Mouse (Mus musculus): ENCODE data around the gene Sh3tc1. TPM values are rescaled to one million over a fixed set of nuclear protein-coding genes. Genes with fewer than 3 reads are reported as not detected.

Sh3tc1 gene
- polyA plus RNA-seq, 1 experiment from 2014 or later, result 2.9 TPM

- Histone ChIP-seq H3K4me2 (replicated peaks; ENCODE audit: low read depth, low read length) (no peak overlapping the region), H3K27me3 (ENCODE audit: control insufficient read depth, insufficient read depth, low read length) (no peaks in the 10 kb centered on the region), H3K4me1 (ENCODE audit: control insufficient read depth, insufficient read depth, low read length) (peaks cover 3% of the 10 kb centered on the region; the same call in 1 of the 2 replicates), H3K27ac (ENCODE audit: low read length) (no peak overlapping the region), H3K36me3 (ENCODE audit: control insufficient read depth, insufficient read depth, low read length) (no peaks in the 10 kb centered on the region), H3K9me3 (ENCODE audit: control insufficient read depth, low read depth, low read length) (no peaks in the 10 kb centered on the region), H3K4me3 (ENCODE audit: low read depth, low read length) (no peak overlapping the region), H3K9ac (replicated peaks; ENCODE audit: low read depth, low read length) (no peak overlapping the region)
- WGBS, result 71% methylated on average over 5 of the region's 5 CpGs
- no peak for ATAC-seq (ENCODE audit: insufficient number of reproducible peaks, insufficient read depth, low FRiP score, low read depth)
These were observed 15.9 kb downstream of the Sh3tc1 start for GRCm38 (mm10) chr5:35723900-35724299.

GRCm38 (mm10) chr5:35722654-35723053, 17.1 kb downstream of the Sh3tc1 start:
- Histone ChIP-seq H3K27me3 (ENCODE audit: control insufficient read depth, insufficient read depth, low read length) (no peaks in the 10 kb centered on the region), H3K4me2 (replicated peaks; ENCODE audit: low read depth, low read length) (no peak overlapping the region), H3K9ac (replicated peaks; ENCODE audit: low read depth, low read length) (no peak overlapping the region), H3K27ac (ENCODE audit: low read length) (no peak overlapping the region), H3K4me3 (ENCODE audit: low read depth, low read length) (no peak overlapping the region), H3K4me1 (ENCODE audit: control insufficient read depth, insufficient read depth, low read length) (0 out of 2 replicates have a peak, but pooled peaks cover 3% of the 10 kb centered on the region), H3K9me3 (ENCODE audit: control insufficient read depth, low read depth, low read length) (no peaks in the 10 kb centered on the region), H3K36me3 (ENCODE audit: control insufficient read depth, insufficient read depth, low read length) (no peaks in the 10 kb centered on the region)
- ATAC-seq (ENCODE audit: insufficient number of reproducible peaks, insufficient read depth, low FRiP score, low read depth), result no peak
- WGBS, result 46% methylated on average over 2 of the region's 2 CpGs

- H3K4me2 ChIP-seq (replicated peaks; ENCODE audit: low read depth, low read length), result no peak overlapping the region
- no peak for ATAC-seq (ENCODE audit: insufficient number of reproducible peaks, insufficient read depth, low FRiP score, low read depth)
- H3K27ac ChIP-seq (ENCODE audit: low read length), result no peak overlapping the region
- 0 out of 2 replicates have a peak, but pooled peaks cover 3% of the 10 kb centered on the region for H3K4me1 ChIP-seq (ENCODE audit: control insufficient read depth, insufficient read depth, low read length)
- H3K9me3 ChIP-seq (ENCODE audit: control insufficient read depth, low read depth, low read length), result no peaks in the 10 kb centered on the region
- no peaks in the 10 kb centered on the region for H3K36me3 ChIP-seq (ENCODE audit: control insufficient read depth, insufficient read depth, low read length)
- no peak overlapping the region for H3K9ac ChIP-seq (replicated peaks; ENCODE audit: low read depth, low read length)
- H3K27me3 ChIP-seq (ENCODE audit: control insufficient read depth, insufficient read depth, low read length), result no peaks in the 10 kb centered on the region
- H3K4me3 ChIP-seq (ENCODE audit: low read depth, low read length), result no peak overlapping the region
- 86% methylated on average over 2 of the region's 2 CpGs for WGBS
These were observed 17.9 kb downstream of the Sh3tc1 start for GRCm38 (mm10) chr5:35721933-35722332.

- no peak overlapping the region for H3K4me2 ChIP-seq (replicated peaks; ENCODE audit: low read depth, low read length)
- WGBS, result 84% methylated on average over 1 of the region's 1 CpGs
- H3K4me1 ChIP-seq (ENCODE audit: control insufficient read depth, insufficient read depth, low read length), result 0 out of 2 replicates have a peak, but pooled peaks cover 3% of the 10 kb centered on the region
- ATAC-seq (ENCODE audit: insufficient number of reproducible peaks, insufficient read depth, low FRiP score, low read depth), result no peak
- no peak overlapping the region for H3K27ac ChIP-seq (ENCODE audit: low read length)
- H3K27me3 ChIP-seq (ENCODE audit: control insufficient read depth, insufficient read depth, low read length), result no peaks in the 10 kb centered on the region
- H3K9ac ChIP-seq (replicated peaks; ENCODE audit: low read depth, low read length), result no peak overlapping the region
- H3K36me3 ChIP-seq (ENCODE audit: control insufficient read depth, insufficient read depth, low read length), result no peaks in the 10 kb centered on the region
- H3K9me3 ChIP-seq (ENCODE audit: control insufficient read depth, low read depth, low read length), result no peaks in the 10 kb centered on the region
- no peak overlapping the region for H3K4me3 ChIP-seq (ENCODE audit: low read depth, low read length)
These were observed 19.9 kb downstream of the Sh3tc1 start for GRCm38 (mm10) chr5:35719880-35720279.

GRCm38 (mm10) chr5:35719343-35719742, 20.4 kb downstream of the Sh3tc1 start:
- Histone ChIP-seq H3K4me2 (replicated peaks; ENCODE audit: low read depth, low read length) (no peak overlapping the region), H3K9ac (replicated peaks; ENCODE audit: low read depth, low read length) (no peak overlapping the region), H3K36me3 (ENCODE audit: control insufficient read depth, insufficient read depth, low read length) (no peaks in the 10 kb centered on the region), H3K4me3 (ENCODE audit: low read depth, low read length) (no peak overlapping the region), H3K27ac (ENCODE audit: low read length) (no peak overlapping the region), H3K4me1 (ENCODE audit: control insufficient read depth, insufficient read depth, low read length) (0 out of 2 replicates have a peak, but pooled peaks cover 3% of the 10 kb centered on the region), H3K27me3 (ENCODE audit: control insufficient read depth, insufficient read depth, low read length) (no peaks in the 10 kb centered on the region), H3K9me3 (ENCODE audit: control insufficient read depth, low read depth, low read length) (no peaks in the 10 kb centered on the region)
- ATAC-seq (ENCODE audit: insufficient number of reproducible peaks, insufficient read depth, low FRiP score, low read depth), result no peak

- H3K27me3 ChIP-seq (ENCODE audit: control insufficient read depth, insufficient read depth, low read length), result no peaks in the 10 kb centered on the region
- H3K4me1 ChIP-seq (ENCODE audit: control insufficient read depth, insufficient read depth, low read length), result 0 out of 2 replicates have a peak, but pooled peaks cover 3% of the 10 kb centered on the region
- no peak for ATAC-seq (ENCODE audit: insufficient number of reproducible peaks, insufficient read depth, low FRiP score, low read depth)
- no peak overlapping the region for H3K27ac ChIP-seq (ENCODE audit: low read length)
- no peak overlapping the region for H3K4me2 ChIP-seq (replicated peaks; ENCODE audit: low read depth, low read length)
- no peak overlapping the region for H3K9ac ChIP-seq (replicated peaks; ENCODE audit: low read depth, low read length)
- no peaks in the 10 kb centered on the region for H3K9me3 ChIP-seq (ENCODE audit: control insufficient read depth, low read depth, low read length)
- WGBS, result 68% methylated on average over 11 of the region's 11 CpGs
- H3K36me3 ChIP-seq (ENCODE audit: control insufficient read depth, insufficient read depth, low read length), result no peaks in the 10 kb centered on the region
- no peak overlapping the region for H3K4me3 ChIP-seq (ENCODE audit: low read depth, low read length)
These were observed 21.0 kb downstream of the Sh3tc1 start for GRCm38 (mm10) chr5:35718817-35719216.

- Histone ChIP-seq H3K27ac (ENCODE audit: low read length) (no peak overlapping the region), H3K4me1 (ENCODE audit: control insufficient read depth, insufficient read depth, low read length) (0 out of 2 replicates have a peak, but pooled peaks cover 7% of the 10 kb centered on the region), H3K4me3 (ENCODE audit: low read depth, low read length) (no peak overlapping the region), H3K36me3 (ENCODE audit: control insufficient read depth, insufficient read depth, low read length) (no peaks in the 10 kb centered on the region), H3K9ac (replicated peaks; ENCODE audit: low read depth, low read length) (no peak overlapping the region), H3K27me3 (ENCODE audit: control insufficient read depth, insufficient read depth, low read length) (no peaks in the 10 kb centered on the region), H3K4me2 (replicated peaks; ENCODE audit: low read depth, low read length) (no peak overlapping the region), H3K9me3 (ENCODE audit: control insufficient read depth, low read depth, low read length) (no peaks in the 10 kb centered on the region)
- 31% methylated on average over 4 of the region's 4 CpGs for WGBS
- ATAC-seq (ENCODE audit: insufficient number of reproducible peaks, insufficient read depth, low FRiP score, low read depth), result peak; percentile 12; the same call in 1 of the 2 replicates
These were observed 21.8 kb downstream of the Sh3tc1 start for GRCm38 (mm10) chr5:35717946-35718345.

GRCm38 (mm10) chr5:35717455-35717854, 22.3 kb downstream of the Sh3tc1 start:
- no peaks in the 10 kb centered on the region for H3K9me3 ChIP-seq (ENCODE audit: control insufficient read depth, low read depth, low read length)
- WGBS, result 83% methylated on average over 5 of the region's 5 CpGs
- no peak overlapping the region for H3K9ac ChIP-seq (replicated peaks; ENCODE audit: low read depth, low read length)
- no peak overlapping the region for H3K4me3 ChIP-seq (ENCODE audit: low read depth, low read length)
- no peak overlapping the region for H3K4me2 ChIP-seq (replicated peaks; ENCODE audit: low read depth, low read length)
- H3K4me1 ChIP-seq (ENCODE audit: control insufficient read depth, insufficient read depth, low read length), result 0 out of 2 replicates have a peak, but pooled peaks cover 7% of the 10 kb centered on the region
- no peaks in the 10 kb centered on the region for H3K27me3 ChIP-seq (ENCODE audit: control insufficient read depth, insufficient read depth, low read length)
- H3K36me3 ChIP-seq (ENCODE audit: control insufficient read depth, insufficient read depth, low read length), result no peaks in the 10 kb centered on the region
- no peak for ATAC-seq (ENCODE audit: insufficient number of reproducible peaks, insufficient read depth, low FRiP score, low read depth)
- no peak overlapping the region for H3K27ac ChIP-seq (ENCODE audit: low read length)

Measured in stomach, embryonic 14.5 days (tissue).